In the genomic region with DNA sequence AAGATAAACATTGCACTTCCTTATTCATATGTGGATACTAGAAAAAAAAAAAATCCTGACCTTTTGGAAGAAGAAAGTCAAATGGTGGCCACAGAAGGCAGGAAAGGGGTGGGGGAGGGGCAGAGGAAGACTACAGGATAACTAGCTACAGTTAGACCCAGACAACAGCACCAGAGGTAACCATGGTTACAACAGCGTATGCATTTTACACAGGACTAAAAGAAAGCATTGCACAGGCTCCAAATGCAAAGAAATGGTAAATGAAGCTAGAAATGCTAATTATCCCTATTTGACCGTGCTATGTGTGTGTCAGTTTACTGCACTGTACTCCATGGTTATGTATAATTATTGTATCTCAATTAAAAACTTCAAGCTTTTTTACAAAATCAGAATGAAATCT, we compare ENCODE assay signal across 25 mouse cellular contexts.
DNase-seq lines count a peak whose midpoint lies in the region; ATAC-seq lines count a peak whose summit lies in the region.
"Had no signal": no experiment of that assay in that cellular context is flagged by ENCODE, and none has a peak within 500 bp of the region (broad histone marks: within the 10 kb centered on the region; RNA-seq: fewer than 3 reads in every experiment).

No protein-coding gene starts in this region.

- H3K9me3 ChIP-seq in hindbrain, embryonic 11.5 days (ENCODE audit: control insufficient read depth, low read length): no peaks in the 10 kb centered on the region
- H3K9me3 ChIP-seq in hindbrain, embryonic 12.5 days (replicated peaks): no peaks in the 10 kb centered on the region
- no peaks in the 10 kb centered on the region for H3K9me3 ChIP-seq in midbrain, embryonic 16.5 days (replicated peaks; ENCODE audit: control insufficient read depth, low read length, poor library complexity, severe bottlenecking)
- H3K9me3 ChIP-seq in midbrain, embryonic 10.5 days (replicated peaks): no peaks in the 10 kb centered on the region
- H3K9me3 ChIP-seq: embryonic facial prominence, embryonic 15.5 days; heart, embryonic 10.5 days; midbrain, embryonic 13.5 days; stomach, embryonic 15.5 days had no signal

- no peaks in the 10 kb centered on the region; the same call in 1 of the 2 replicates for H3K4me1 ChIP-seq in hindbrain, embryonic 11.5 days (replicated peaks; ENCODE audit: control insufficient read depth, insufficient read depth, low read length)
- peaks cover 29% of the 10 kb centered on the region for H3K4me1 ChIP-seq in hindbrain, embryonic 12.5 days
- H3K4me1 ChIP-seq in midbrain, embryonic 16.5 days (ENCODE audit: control insufficient read depth, insufficient read depth, low read length): peaks cover 12% of the 10 kb centered on the region
- peaks cover 22% of the 10 kb centered on the region for H3K4me1 ChIP-seq in midbrain, embryonic 10.5 days
- H3K4me1 ChIP-seq: stomach, embryonic 15.5 days had no signal

- H3K4me3 ChIP-seq in hindbrain, embryonic 11.5 days (ENCODE audit: low read depth, low read length): no peak overlapping the region
- H3K4me3 ChIP-seq in hindbrain, embryonic 12.5 days: no peak overlapping the region
- no peak overlapping the region for H3K4me3 ChIP-seq in midbrain, embryonic 16.5 days (ENCODE audit: low read depth, low read length)
- no peak overlapping the region for H3K4me3 ChIP-seq in midbrain, embryonic 10.5 days
- H3K4me3 ChIP-seq: embryonic facial prominence, embryonic 15.5 days; heart, embryonic 10.5 days; midbrain, embryonic 13.5 days; stomach, embryonic 15.5 days had no signal

- WGBS in hindbrain, embryonic 11.5 days: 65% methylated on average over 2 of the region's 2 CpGs
- 51% methylated on average over 2 of the region's 2 CpGs for WGBS in hindbrain, embryonic 12.5 days
- 41% methylated on average over 2 of the region's 2 CpGs for WGBS in midbrain, embryonic 16.5 days
- WGBS in midbrain, embryonic 10.5 days: 87% methylated on average over 2 of the region's 2 CpGs

- peak; percentile 44 for DNase-seq in embryo, embryonic 11 days
- DNase-seq in embryo, embryonic 10 days (ENCODE audit: low spot score): no peak
- peak; percentile 39 for DNase-seq in hindbrain, embryonic 11.5 days (ENCODE audit: low spot score)
- DNase-seq in midbrain, embryonic 10.5 days (ENCODE audit: low spot score): no peak
- no peak for DNase-seq in layer of hippocampus, adult 9-11 months
- DNase-seq in urinary bladder, postnatal 25 days (ENCODE audit: low spot score): no peak
- DNase-seq: adrenal gland, postnatal 10 days; cerebellum, adult 11 months; cerebellum, adult 9-11 months; gastrocnemius, postnatal 25 days; heart, postnatal 36 days; kidney, adult 9 months; kidney, postnatal 10 days; liver; lung, adult 2 months; right cerebral cortex, postnatal 25 days had no signal

- H3K9ac ChIP-seq in hindbrain, embryonic 11.5 days (ENCODE audit: low read depth, low read length): no peak overlapping the region
- H3K9ac ChIP-seq in hindbrain, embryonic 12.5 days: no peak overlapping the region
- H3K9ac ChIP-seq in midbrain, embryonic 16.5 days (ENCODE audit: low read depth, low read length): no peak overlapping the region
- H3K9ac ChIP-seq: embryonic facial prominence, embryonic 15.5 days; liver, embryonic 14.5 days; midbrain, embryonic 13.5 days; stomach, embryonic 15.5 days had no signal

- no peak for ATAC-seq in hindbrain, embryonic 11.5 days (ENCODE audit: low FRiP score)
- no peak for ATAC-seq in hindbrain, embryonic 12.5 days (ENCODE audit: low FRiP score)
- ATAC-seq in midbrain, embryonic 16.5 days: peak; percentile 54; the same call in 1 of the 2 replicates
- ATAC-seq: intestine, embryonic 16.5 days; midbrain, embryonic 13.5 days had no signal

- H3K4me2 ChIP-seq in hindbrain, embryonic 11.5 days (replicated peaks; ENCODE audit: low read depth, low read length): no peak overlapping the region
- H3K4me2 ChIP-seq in hindbrain, embryonic 12.5 days (replicated peaks): no peak overlapping the region
- no peak overlapping the region for H3K4me2 ChIP-seq in midbrain, embryonic 16.5 days (ENCODE audit: low read length)
- H3K4me2 ChIP-seq: embryonic facial prominence, embryonic 15.5 days; midbrain, embryonic 13.5 days; stomach, embryonic 15.5 days had no signal

- no peaks in the 10 kb centered on the region for H3K36me3 ChIP-seq in hindbrain, embryonic 11.5 days (ENCODE audit: control insufficient read depth, insufficient read depth, low read length)
- H3K36me3 ChIP-seq in hindbrain, embryonic 12.5 days: no peaks in the 10 kb centered on the region
- H3K36me3 ChIP-seq in midbrain, embryonic 16.5 days (ENCODE audit: control insufficient read depth, insufficient read depth, low read length): no peaks in the 10 kb centered on the region
- no peaks in the 10 kb centered on the region for H3K36me3 ChIP-seq in midbrain, embryonic 10.5 days
- H3K36me3 ChIP-seq: embryonic facial prominence, embryonic 15.5 days; G1E; heart, embryonic 10.5 days; midbrain, embryonic 13.5 days; stomach, embryonic 15.5 days had no signal

- H3K27me3 ChIP-seq in hindbrain, embryonic 11.5 days (ENCODE audit: control insufficient read depth, insufficient read depth, low read length): no peaks in the 10 kb centered on the region
- no peaks in the 10 kb centered on the region for H3K27me3 ChIP-seq in hindbrain, embryonic 12.5 days
- H3K27me3 ChIP-seq in midbrain, embryonic 16.5 days (ENCODE audit: control insufficient read depth, insufficient read depth, low read depth, low read length): no peaks in the 10 kb centered on the region
- H3K27me3 ChIP-seq in midbrain, embryonic 10.5 days (ENCODE audit: low read depth, poor library complexity, severe bottlenecking): no peaks in the 10 kb centered on the region
- H3K27me3 ChIP-seq: embryonic facial prominence, embryonic 15.5 days; midbrain, embryonic 13.5 days; stomach, embryonic 15.5 days had no signal

- no peak overlapping the region for H3K27ac ChIP-seq in hindbrain, embryonic 11.5 days (ENCODE audit: low read depth, low read length)
- H3K27ac ChIP-seq in hindbrain, embryonic 12.5 days: no peak overlapping the region
- H3K27ac ChIP-seq in midbrain, embryonic 16.5 days (ENCODE audit: low read length): no peak overlapping the region
- no peak overlapping the region for H3K27ac ChIP-seq in midbrain, embryonic 10.5 days (replicated peaks)
- H3K27ac ChIP-seq: heart, embryonic 10.5 days; liver, embryonic 14.5 days; midbrain, embryonic 13.5 days; stomach, embryonic 15.5 days had no signal

Comparison
In these comparisons a context has a peak if more than half of its experiments do, and no peak if none do; other contexts are left out.
1. DNase-seq: peak in embryo, embryonic 11 days (single experiment) and hindbrain, embryonic 11.5 days (single experiment); none in embryo, embryonic 10 days (single experiment), midbrain, embryonic 10.5 days (single experiment), layer of hippocampus, adult 9-11 months (single experiment) and urinary bladder, postnatal 25 days (single experiment).